Mouse (Mus musculus) granulocyte monocyte progenitor cell, adult 5-6 weeks (primary cell): ENCODE measurements around the gene Olfr96. TPM values are rescaled to one million over a fixed set of nuclear protein-coding genes. Genes with fewer than 3 reads are reported as not detected.

Source experiments
- ATAC-seq: replicated peaks from 2 replicates; pipeline ENCODE4 v1.8.0; 2016; ENCODE audit warnings: mild to moderate bottlenecking, moderate TSS enrichment, inconsistent platforms; ENCODE audit not compliant: poor library complexity, severe bottlenecking
- total RNA-seq, 2 experiments: library from RNA; stranded (forward) in 1 of 2; stranded (reverse) in 1 of 2; fragments of 200-712, 200-1000 nt in 1 of 2; fragments of >200 nt in 1 of 2; fragmentation: Nextera tagmentation in 1 of 2; gene quantifications; 2 replicates each; pipeline ENCODE4 v1.2.3; 2014 to 2017

Olfr96 gene
- total RNA-seq, 2 experiments from 2014 or later = not detected

DNA sequence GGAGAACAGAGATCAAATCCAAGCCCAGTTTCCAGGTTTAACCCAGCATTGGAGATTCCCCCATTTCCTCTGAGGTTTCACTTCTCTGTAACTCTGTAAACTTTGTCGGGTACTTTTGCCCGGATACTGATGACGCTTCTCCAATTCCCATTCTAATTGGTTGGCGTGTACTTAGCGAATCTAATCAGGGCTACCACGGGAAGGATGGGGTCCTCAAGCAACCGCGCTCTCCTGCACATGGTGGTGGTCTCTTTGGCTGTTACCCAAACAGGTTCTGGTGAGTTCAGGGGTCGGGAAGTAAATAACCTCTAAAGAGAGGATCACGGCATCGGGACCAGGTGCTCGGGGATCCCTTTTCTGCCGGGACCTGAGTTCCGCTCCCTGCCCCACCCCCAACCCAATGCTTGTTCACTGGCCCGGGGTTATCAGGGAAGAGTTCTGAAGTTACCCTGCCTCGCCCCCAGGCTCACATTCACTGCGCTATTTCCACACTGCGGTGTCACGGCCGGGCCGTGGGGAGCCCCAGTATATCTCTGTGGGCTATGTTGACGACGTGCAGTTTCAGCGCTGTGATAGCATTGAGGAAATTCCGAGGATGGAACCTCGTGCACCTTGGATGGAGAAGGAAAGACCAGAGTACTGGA, 50.2 kb downstream of the Olfr96 start, which contains the start of gene H2-M3:
Gene H2-M3 (plus strand): TSS at position 163 of the 644 bp plus-strand sequence.
- ATAC-seq = peak; percentile 87

DNA sequence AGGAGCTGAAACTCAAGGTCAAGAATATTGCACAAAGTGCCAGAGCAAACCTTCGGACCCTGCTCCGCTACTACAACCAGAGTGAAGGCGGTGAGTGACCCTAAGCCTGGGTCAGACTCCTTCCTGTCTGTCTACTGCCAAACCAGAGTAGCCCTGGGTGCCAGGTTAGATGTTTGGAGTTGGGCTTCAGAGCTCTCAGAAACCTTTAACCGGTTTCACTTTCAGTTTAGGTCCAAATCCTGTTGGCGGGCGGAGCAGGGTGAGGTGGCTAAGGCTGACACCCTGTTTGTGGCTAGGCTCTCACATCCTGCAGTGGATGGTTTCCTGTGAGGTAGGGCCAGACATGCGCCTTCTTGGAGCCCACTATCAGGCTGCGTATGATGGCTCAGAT, 50.8 kb downstream of the Olfr96 start:
- peak; percentile 88 for ATAC-seq

DNA sequence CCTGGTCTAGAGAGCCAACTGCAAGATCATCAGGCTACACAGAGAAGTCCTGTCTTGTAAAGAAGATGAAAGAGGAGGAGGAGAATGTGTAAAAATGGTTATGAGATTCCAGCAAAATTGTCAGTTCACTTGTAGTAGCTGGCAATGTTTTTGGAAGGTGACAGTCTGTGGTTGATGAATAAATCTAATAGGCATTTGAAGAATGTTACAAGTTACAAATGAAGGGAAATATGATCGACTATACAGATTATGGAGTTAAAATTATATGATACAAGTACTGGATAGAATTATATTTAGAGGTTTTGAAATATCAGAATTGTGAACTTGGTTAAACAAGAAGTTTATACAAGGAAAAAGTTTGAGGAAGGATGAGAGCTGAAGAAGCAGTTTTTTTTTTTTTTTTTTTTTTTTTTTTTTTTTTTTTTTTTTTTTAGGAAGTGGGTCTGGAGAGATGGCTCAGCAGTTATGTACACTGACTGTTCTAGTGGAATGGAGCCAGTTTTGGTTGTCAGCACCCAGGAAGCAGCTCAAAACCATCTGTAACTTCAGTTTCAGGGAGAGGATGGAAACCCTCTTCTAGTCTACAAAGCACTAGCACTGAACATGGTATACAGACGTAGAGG, 55.8 kb downstream of the Olfr96 start:
- no peak for ATAC-seq

Other genes starting within 250 kb of the Olfr96 start
- not detected in 2 replicates for gene 2410137M14Rik, start 238.9 kb upstream of the Olfr96 start, total RNA-seq (2014; fragmentation: Nextera tagmentation)
- gene 2410137M14Rik, start 238.9 kb upstream of the Olfr96 start, total RNA-seq (2017) = not detected in 2 replicates
- gene H2-M5, start 230.6 kb upstream of the Olfr96 start, total RNA-seq (2014; fragmentation: Nextera tagmentation) = not detected in 2 replicates
- gene H2-M5, start 230.6 kb upstream of the Olfr96 start, total RNA-seq (2017) = not detected in 2 replicates
- gene Zfp57, start 219.0 kb upstream of the Olfr96 start, total RNA-seq (2014; fragmentation: Nextera tagmentation) = 1.2 TPM in 1 of 2 replicates, not detected in the other
- 0.57 TPM in 1 of 2 replicates, not detected in the other for gene Zfp57, start 219.0 kb upstream of the Olfr96 start, total RNA-seq (2017)
- not detected in 2 replicates for gene Mog, start 196.7 kb upstream of the Olfr96 start, total RNA-seq (2014; fragmentation: Nextera tagmentation)
- gene Mog, start 196.7 kb upstream of the Olfr96 start, total RNA-seq (2017) = not detected in 2 replicates
- 1.3 and 2.0 TPM in 2 replicates for gene Gabbr1, start 174.2 kb upstream of the Olfr96 start, total RNA-seq (2014; fragmentation: Nextera tagmentation)
- gene Gabbr1, start 174.2 kb upstream of the Olfr96 start, total RNA-seq (2017) = 0.57 and 1.7 TPM in 2 replicates
- gene Olfr90, start 131.6 kb upstream of the Olfr96 start, total RNA-seq (2014; fragmentation: Nextera tagmentation) = not detected in 2 replicates
- not detected in 2 replicates for gene Olfr90, start 131.6 kb upstream of the Olfr96 start, total RNA-seq (2017)
- not detected in 2 replicates for gene Olfr91, start 121.9 kb upstream of the Olfr96 start, total RNA-seq (2014; fragmentation: Nextera tagmentation)
- not detected in 2 replicates for gene Olfr91, start 121.9 kb upstream of the Olfr96 start, total RNA-seq (2017)
- not detected in 2 replicates for gene Olfr92, start 100.1 kb upstream of the Olfr96 start, total RNA-seq (2014; fragmentation: Nextera tagmentation)
- not detected in 2 replicates for gene Olfr92, start 100.1 kb upstream of the Olfr96 start, total RNA-seq (2017)
- not detected in 2 replicates for gene Olfr93, start 58.7 kb upstream of the Olfr96 start, total RNA-seq (2014; fragmentation: Nextera tagmentation)
- not detected in 2 replicates for gene Olfr93, start 58.7 kb upstream of the Olfr96 start, total RNA-seq (2017)
- gene Ubd, start 26.3 kb upstream of the Olfr96 start, total RNA-seq (2014; fragmentation: Nextera tagmentation) = not detected in 2 replicates
- not detected in 2 replicates for gene Ubd, start 26.3 kb upstream of the Olfr96 start, total RNA-seq (2017)
- gene Olfr94, start 19.2 kb upstream of the Olfr96 start, total RNA-seq (2014; fragmentation: Nextera tagmentation) = not detected in 2 replicates
- not detected in 2 replicates for gene Olfr94, start 19.2 kb upstream of the Olfr96 start, total RNA-seq (2017)
- gene Olfr95, start 7.0 kb upstream of the Olfr96 start, total RNA-seq (2014; fragmentation: Nextera tagmentation) = not detected in 2 replicates
- gene Olfr95, start 7.0 kb upstream of the Olfr96 start, total RNA-seq (2017) = not detected in 2 replicates
- gene Olfr97, start 17.2 kb downstream of the Olfr96 start, total RNA-seq (2014; fragmentation: Nextera tagmentation) = not detected in 2 replicates
- gene Olfr97, start 17.2 kb downstream of the Olfr96 start, total RNA-seq (2017) = not detected in 2 replicates
- not detected in 2 replicates for gene Olfr98, start 43.6 kb downstream of the Olfr96 start, total RNA-seq (2014; fragmentation: Nextera tagmentation)
- gene Olfr98, start 43.6 kb downstream of the Olfr96 start, total RNA-seq (2017) = not detected in 2 replicates
- gene H2-M3, start 50.1 kb downstream of the Olfr96 start, total RNA-seq (2014; fragmentation: Nextera tagmentation) = 7.3 and 9.4 TPM in 2 replicates
- 16.9 and 23.6 TPM in 2 replicates for gene H2-M3, start 50.1 kb downstream of the Olfr96 start, total RNA-seq (2017)
- not detected in 2 replicates for gene Olfr99, start 63.3 kb downstream of the Olfr96 start, total RNA-seq (2014; fragmentation: Nextera tagmentation)
- gene Olfr99, start 63.3 kb downstream of the Olfr96 start, total RNA-seq (2017) = not detected in 2 replicates
- gene Olfr101, start 84.2 kb downstream of the Olfr96 start, total RNA-seq (2014; fragmentation: Nextera tagmentation) = not detected in 2 replicates
- gene Olfr101, start 84.2 kb downstream of the Olfr96 start, total RNA-seq (2017) = not detected in 2 replicates
- gene Olfr102, start 96.9 kb downstream of the Olfr96 start, total RNA-seq (2014; fragmentation: Nextera tagmentation) = not detected in 2 replicates
- not detected in 2 replicates for gene Olfr102, start 96.9 kb downstream of the Olfr96 start, total RNA-seq (2017)
- gene Olfr103, start 119.6 kb downstream of the Olfr96 start, total RNA-seq (2014; fragmentation: Nextera tagmentation) = not detected in 2 replicates
- not detected in 2 replicates for gene Olfr103, start 119.6 kb downstream of the Olfr96 start, total RNA-seq (2017)
- gene Olfr104-ps, start 139.4 kb downstream of the Olfr96 start, total RNA-seq (2014; fragmentation: Nextera tagmentation) = not detected in 2 replicates
- gene Olfr104-ps, start 139.4 kb downstream of the Olfr96 start, total RNA-seq (2017) = not detected in 2 replicates
- not detected in 2 replicates for gene Olfr105-ps, start 158.9 kb downstream of the Olfr96 start, total RNA-seq (2014; fragmentation: Nextera tagmentation)
- not detected in 2 replicates for gene Olfr105-ps, start 158.9 kb downstream of the Olfr96 start, total RNA-seq (2017)
- not detected in 2 replicates for gene Olfr106-ps, start 170.2 kb downstream of the Olfr96 start, total RNA-seq (2014; fragmentation: Nextera tagmentation)
- not detected in 2 replicates for gene Olfr106-ps, start 170.2 kb downstream of the Olfr96 start, total RNA-seq (2017)
- not detected in 2 replicates for gene Olfr107, start 179.1 kb downstream of the Olfr96 start, total RNA-seq (2014; fragmentation: Nextera tagmentation)
- not detected in 2 replicates for gene Olfr107, start 179.1 kb downstream of the Olfr96 start, total RNA-seq (2017)
- gene Olfr108, start 225.3 kb downstream of the Olfr96 start, total RNA-seq (2014; fragmentation: Nextera tagmentation) = not detected in 2 replicates
- not detected in 2 replicates for gene Olfr108, start 225.3 kb downstream of the Olfr96 start, total RNA-seq (2017)
- gene Olfr109, start 238.8 kb downstream of the Olfr96 start, total RNA-seq (2014; fragmentation: Nextera tagmentation) = not detected in 2 replicates
- gene Olfr109, start 238.8 kb downstream of the Olfr96 start, total RNA-seq (2017) = not detected in 2 replicates